Mouse (Mus musculus) intestine, postnatal 0 days (tissue): ENCODE results near the gene Smug1. TPM values are rescaled to one million over a fixed set of nuclear protein-coding genes. Genes with fewer than 3 reads are reported as not detected.
A peak's percentile ranks its signal among the peaks of the same experiment; 100 is the strongest.

Experiments used
- ATAC-seq: fragments of 200-750 bp; cut with Nextera tagmentation; 2 replicates; pipeline ENCODE4 v1.8.0; 2017; ENCODE audit warnings: mild to moderate bottlenecking, moderate TSS enrichment, moderate library complexity
- H3K27ac ChIP-seq: fragments of 300-500 bp; sonication (generic); 2 replicates; pipeline ENCODE4 v1.5.1; 2014; ENCODE audit warnings: mild to moderate bottlenecking, low read depth, low read length, moderate library complexity
- H3K27me3 ChIP-seq: fragments of 300-500 bp; sonication (generic); replicated peaks from 2 replicates; pipeline ENCODE4 v1.6.1; 2014; ENCODE audit warnings: low read length, mixed read lengths; ENCODE audit not compliant: control insufficient read depth, insufficient read depth
- H3K36me3 ChIP-seq: fragments of 300-500 bp; sonication (generic); 2 replicates; pipeline ENCODE4 v1.6.1; 2014; ENCODE audit warnings: mild to moderate bottlenecking, moderate library complexity; ENCODE audit not compliant: control insufficient read depth, insufficient read depth
- H3K4me1 ChIP-seq: fragments of 300-500 bp; sonication (generic); replicated peaks from 2 replicates; pipeline ENCODE4 v1.6.1; 2014; ENCODE audit warnings: antibody characterized with exemption, low read length, mixed read lengths; ENCODE audit not compliant: control insufficient read depth, insufficient read depth
- H3K4me2 ChIP-seq: fragments of 300-500 bp; sonication (generic); replicated peaks from 2 replicates; pipeline ENCODE4 v1.6.1; 2014; ENCODE audit warnings: low read depth, mild to moderate bottlenecking, moderate library complexity
- H3K4me3 ChIP-seq: fragments of 300-500 bp; sonication (generic); 2 replicates; pipeline ENCODE4 v1.5.1; 2014; ENCODE audit warnings: low read depth, low read length
- H3K9ac ChIP-seq: fragments of 300-500 bp; sonication (generic); 2 replicates; pipeline ENCODE4 v1.6.1; 2014; ENCODE audit warnings: mild to moderate bottlenecking, low read depth, low read length
- H3K9me3 ChIP-seq: fragments of 300-500 bp; sonication (generic); 2 replicates; pipeline ENCODE4 v1.6.1; 2016; ENCODE audit warnings: mixed run types; ENCODE audit not compliant: control insufficient read depth
- CTCF ChIP-seq: sonication (generic); IDR thresholded peaks from 2 replicates; pipeline ENCODE4 v1.5.1; 2016; ENCODE audit warnings: low read depth, mild to moderate bottlenecking, control low read depth, antibody characterized with exemption, moderate library complexity
- WGBS: fragments of 180-500 bp; shearing (Covaris S2); extraction: QIAGEN DNeasy Blood & Tissue Kit; methylation state at CpG from one replicate; pipeline ENCODE4 v1.1.7; 2014; 5-methylcytosine and 5-hydroxymethylcytosine counted together
- polyA plus RNA-seq: library from polyadenylated mRNA; unstranded; fragments of >200 nt; fragmentation: Nextera tagmentation; extraction: Ambion mirVana; gene quantifications from 2 replicates; pipeline ENCODE4 v1.2.1, GENCODE M21; 2015

Gene Smug1
- polyA plus RNA-seq, 1 experiment from 2014 or later: 9.2 TPM

DNA sequence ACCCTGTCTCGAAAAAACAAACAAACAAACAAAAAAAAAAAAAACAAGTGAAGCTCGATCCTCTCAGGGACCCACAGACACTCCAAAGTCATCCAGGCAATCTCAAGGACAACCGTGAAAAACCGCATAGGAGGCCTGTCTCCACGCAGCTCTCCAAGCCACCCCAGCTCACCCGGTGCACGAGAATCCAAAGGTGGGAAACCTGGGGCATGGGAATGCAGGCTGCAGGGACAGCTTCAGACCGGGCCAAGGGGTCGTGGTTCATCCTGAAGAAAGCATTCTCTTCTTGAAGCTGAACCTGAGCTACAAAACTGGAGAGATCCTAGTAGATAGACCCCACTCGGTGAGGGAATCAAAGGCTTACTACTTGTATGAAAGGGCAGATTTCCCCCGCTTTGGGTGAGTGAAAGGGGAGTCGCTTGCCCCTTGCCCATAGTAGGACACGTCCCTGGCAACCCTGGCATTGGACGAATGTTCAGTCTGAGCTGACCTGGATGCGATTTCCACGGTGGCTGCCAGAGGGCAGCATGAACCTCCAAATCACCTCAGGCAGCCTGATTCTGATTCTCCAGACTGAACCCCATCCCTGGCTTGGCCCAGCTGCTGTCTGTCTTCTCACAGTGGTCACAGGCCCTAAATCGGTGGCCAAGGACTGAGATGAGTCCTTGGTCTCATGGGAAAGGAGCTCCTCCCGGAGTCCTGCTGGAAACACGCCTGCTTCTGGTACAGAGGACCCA lies 18.7 kb upstream of the Smug1 start:
- Histone ChIP-seq H3K9ac (no peak overlapping the region; the same call in 1 of the 2 replicates), H3K27ac (no peak overlapping the region), H3K9me3 (no peaks in the 10 kb centered on the region), H3K4me3 (no peak overlapping the region), H3K27me3 (peaks cover 28% of the 10 kb centered on the region), H3K4me1 (peaks cover 3% of the 10 kb centered on the region; the same call in 1 of the 2 replicates), H3K4me2 (no peak overlapping the region), H3K36me3 (peaks cover 4% of the 10 kb centered on the region; the same call in 1 of the 2 replicates)
- peak; percentile 83 for TF ChIP-seq CTCF
- no peak for ATAC-seq
- 49% methylated on average over 19 of the region's 19 CpGs for WGBS

DNA sequence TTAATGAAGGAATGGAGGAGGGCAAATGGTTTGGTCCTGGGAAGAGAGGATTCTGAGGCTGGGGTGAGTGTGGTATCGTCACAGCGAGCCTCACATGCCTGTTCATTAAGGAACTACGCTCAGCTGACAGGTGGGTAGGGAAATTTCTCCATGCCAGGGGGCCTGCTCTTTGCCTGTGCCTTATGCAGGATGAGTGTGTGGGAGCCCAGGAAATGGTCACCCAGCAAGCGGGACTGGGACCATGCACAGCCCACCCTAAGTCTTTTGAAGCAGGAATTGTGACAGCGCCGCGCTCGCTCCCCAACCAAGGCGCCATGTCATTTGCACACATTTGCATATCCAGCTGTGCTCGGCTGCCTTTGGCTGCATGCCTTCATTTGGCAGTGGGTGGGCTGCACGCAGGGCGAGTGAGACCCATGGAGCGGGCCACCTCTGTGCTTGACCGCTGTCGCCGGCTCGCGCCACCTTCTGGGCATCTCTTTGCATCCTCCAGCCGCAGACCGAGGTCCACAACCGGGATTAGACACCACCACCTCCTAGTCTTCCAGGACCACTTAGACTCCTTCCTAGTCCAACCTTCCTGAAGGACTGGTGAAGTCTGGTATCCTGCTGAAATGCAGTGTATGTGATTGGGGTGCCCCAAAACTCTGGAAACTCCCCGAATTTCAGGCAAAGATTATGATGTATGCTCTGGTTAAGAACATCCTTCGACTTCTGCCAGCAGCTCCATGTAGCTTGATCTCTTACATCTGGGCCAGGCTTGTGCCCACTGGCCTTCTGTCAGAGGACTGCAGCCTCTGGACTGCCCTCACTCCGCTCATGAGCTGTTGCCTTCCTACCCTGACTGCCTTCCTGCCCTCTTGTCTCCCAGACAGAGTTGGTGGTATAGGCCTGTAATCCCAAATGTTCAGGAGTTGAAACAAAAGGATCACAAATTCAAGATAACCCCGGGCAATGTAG lies 17.0 kb upstream of the Smug1 start:
- Histone ChIP-seq H3K4me3 (peak overlapping the region; percentile 37), H3K27me3 (peaks cover 38% of the 10 kb centered on the region), H3K9me3 (no peaks in the 10 kb centered on the region), H3K27ac (no peak overlapping the region), H3K4me1 (peaks cover 3% of the 10 kb centered on the region; the same call in 1 of the 2 replicates), H3K4me2 (peak overlapping the region; percentile 84), H3K36me3 (0 out of 2 replicates have a peak, but pooled peaks cover under 1% of the 10 kb centered on the region), H3K9ac (no peak overlapping the region)
- peak; percentile 50 for TF ChIP-seq CTCF
- ATAC-seq: no peak
- WGBS: 14% methylated on average over 25 of the region's 25 CpGs

DNA sequence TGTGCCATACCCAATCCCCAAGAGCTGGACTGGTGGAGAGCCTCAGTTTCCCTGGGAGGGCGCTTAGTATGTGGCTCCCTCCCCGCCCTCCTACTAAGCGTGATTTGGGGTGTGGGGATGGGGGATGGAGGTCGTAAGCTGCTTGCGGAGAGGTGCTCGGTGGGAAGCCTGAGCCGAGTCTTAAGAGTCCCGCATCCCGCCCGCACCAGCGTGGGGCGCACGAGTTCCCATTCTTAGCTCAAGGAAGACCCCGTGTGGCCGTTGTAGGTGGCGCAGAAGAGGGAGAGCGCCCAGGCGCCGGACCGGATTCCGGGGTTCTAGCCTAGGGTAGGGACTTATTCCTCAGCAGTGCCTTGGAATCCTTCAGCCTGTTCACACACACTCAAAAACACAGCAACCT lies 16.2 kb upstream of the Smug1 start:
- H3K27ac ChIP-seq: no peak overlapping the region
- H3K4me1 ChIP-seq: peaks cover 3% of the 10 kb centered on the region; the same call in 1 of the 2 replicates
- H3K9ac ChIP-seq: no peak overlapping the region
- H3K36me3 ChIP-seq: no peaks in the 10 kb centered on the region
- peak overlapping the region; percentile 37 for H3K4me3 ChIP-seq
- ATAC-seq: peak; percentile 46
- H3K9me3 ChIP-seq: no peaks in the 10 kb centered on the region
- under 1% methylated on average over 21 of the region's 21 CpGs for WGBS
- H3K4me2 ChIP-seq: peak overlapping the region; percentile 84
- peaks cover 45% of the 10 kb centered on the region for H3K27me3 ChIP-seq
- peak; percentile 86 for TF ChIP-seq CTCF

DNA sequence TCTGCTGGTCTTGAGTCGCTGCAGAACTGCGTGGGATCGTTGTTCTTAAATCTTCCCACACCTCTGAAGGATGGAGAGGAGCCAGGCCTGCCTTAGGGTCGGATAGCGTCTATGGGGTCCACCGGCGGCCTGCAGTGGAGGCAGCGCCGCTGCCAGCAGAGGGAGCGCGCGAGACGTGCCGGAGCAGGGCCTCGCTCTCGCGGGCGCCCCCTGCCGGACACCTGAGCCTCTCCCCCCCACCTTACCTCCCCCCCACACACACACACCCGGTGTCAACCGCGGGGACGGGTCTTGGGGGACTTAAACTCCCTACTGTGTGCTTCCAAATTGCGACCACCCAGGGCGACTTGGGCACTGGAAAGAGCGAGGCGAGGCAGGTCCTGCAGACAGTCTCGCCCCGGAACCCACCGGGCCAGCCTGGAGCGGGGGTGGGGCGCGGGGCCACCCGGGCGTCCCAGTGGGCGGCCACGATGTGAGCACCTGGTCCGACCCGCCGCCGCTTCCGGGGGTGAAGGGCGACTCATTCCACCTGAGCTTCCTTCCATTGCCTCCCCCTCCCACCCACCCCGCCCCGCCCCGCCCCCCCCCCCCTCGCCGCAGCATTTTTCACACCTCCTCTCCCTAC lies 15.4 kb upstream of the Smug1 start:
- peak; percentile 100 for TF ChIP-seq CTCF
- peaks cover 7% of the 10 kb centered on the region for H3K4me1 ChIP-seq
- H3K36me3 ChIP-seq: no peaks in the 10 kb centered on the region
- ATAC-seq: peak; percentile 36
- no peaks in the 10 kb centered on the region for H3K9me3 ChIP-seq
- peaks cover 54% of the 10 kb centered on the region for H3K27me3 ChIP-seq
- 2% methylated on average over 43 of the region's 48 CpGs for WGBS
- H3K9ac ChIP-seq: peak overlapping the region; percentile 26; the same call in 1 of the 2 replicates
- H3K4me2 ChIP-seq: peak overlapping the region; percentile 84
- no peak overlapping the region for H3K27ac ChIP-seq
- peak overlapping the region; percentile 37 for H3K4me3 ChIP-seq

DNA sequence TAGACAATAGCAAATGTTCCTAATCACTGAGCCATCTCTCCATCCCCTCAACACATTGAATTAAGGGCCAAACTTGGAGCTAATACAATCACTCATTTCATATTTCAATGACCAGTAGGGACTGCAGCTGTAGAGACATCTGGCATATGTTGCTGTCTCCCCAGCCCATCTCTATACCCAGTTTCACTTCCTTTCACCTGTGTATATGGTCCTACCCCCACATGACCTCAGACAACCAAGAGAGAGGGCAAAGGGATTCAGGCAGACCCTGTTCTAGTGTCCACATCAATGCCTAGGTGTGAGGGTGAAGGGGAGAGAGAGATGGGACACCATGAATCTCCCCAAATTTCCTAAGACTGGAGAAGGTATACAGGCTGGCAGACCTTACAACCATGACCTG lies 13.5 kb upstream of the Smug1 start:
- no peaks in the 10 kb centered on the region for H3K36me3 ChIP-seq
- peaks cover 72% of the 10 kb centered on the region for H3K27me3 ChIP-seq
- no peak overlapping the region for H3K4me3 ChIP-seq
- H3K27ac ChIP-seq: no peak overlapping the region
- no peaks in the 10 kb centered on the region for H3K9me3 ChIP-seq
- H3K4me1 ChIP-seq: peaks cover 7% of the 10 kb centered on the region
- ATAC-seq: no peak
- TF ChIP-seq CTCF: no peak
- H3K9ac ChIP-seq: no peak overlapping the region
- H3K4me2 ChIP-seq: no peak overlapping the region

DNA sequence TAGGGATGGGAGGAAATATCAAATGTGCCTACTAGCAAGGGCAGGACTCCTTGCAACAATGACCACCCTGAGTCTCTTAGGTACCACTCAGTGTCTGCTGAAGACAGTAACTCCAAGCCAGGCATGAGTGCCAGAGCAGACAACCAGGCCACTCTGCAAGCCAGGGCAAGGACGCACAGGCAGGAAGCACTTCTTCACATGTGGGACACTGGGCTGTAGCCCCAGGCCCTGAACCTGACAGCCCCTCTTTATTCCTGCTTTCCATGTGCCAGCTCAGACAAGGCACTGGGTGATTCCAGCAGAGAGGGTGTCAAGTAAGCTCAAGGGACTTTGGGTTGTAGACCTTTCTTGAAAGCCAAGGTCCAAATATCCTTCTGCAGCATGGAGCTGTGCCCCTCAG lies 11.9 kb upstream of the Smug1 start:
- TF ChIP-seq CTCF: no peak

More for the DNA sequence above, 11.9 kb upstream of the Smug1 start:
- WGBS: 59% methylated on average over 1 of the region's 1 CpGs
- H3K27ac ChIP-seq: no peak overlapping the region
- H3K27me3 ChIP-seq: peaks cover 80% of the 10 kb centered on the region
- no peak overlapping the region for H3K4me2 ChIP-seq
- no peak overlapping the region for H3K9ac ChIP-seq
- H3K4me1 ChIP-seq: peaks cover 5% of the 10 kb centered on the region
- H3K4me3 ChIP-seq: no peak overlapping the region
- no peaks in the 10 kb centered on the region for H3K36me3 ChIP-seq
- no peak for ATAC-seq
- no peaks in the 10 kb centered on the region for H3K9me3 ChIP-seq
